Mouse (Mus musculus) ovary, adult 18-20 months (tissue): Measurements from ENCODE around the gene Ctdnep1.
A peak's percentile ranks its signal among the peaks of the same experiment; 100 is the strongest.

Experiments used
- DNase-seq: peaks from one replicate; pipeline ENCODE4 v3.0.0; 2022; ENCODE audit warnings: low spot score, mixed read lengths

The Ctdnep1 gene

GRCm38 (mm10) chr11:70029130-70029801 is 48.3 kb downstream of the Ctdnep1 start:
- peak; percentile 65 for DNase-seq

- no peak for DNase-seq
Measured at GRCm38 (mm10) chr11:70029829-70030550, 49.0 kb downstream of the Ctdnep1 start.

GRCm38 (mm10) chr11:70030651-70031320 is 49.8 kb downstream of the Ctdnep1 start:
- DNase-seq = no peak

GRCm38 (mm10) chr11:70031321-70031670 is 50.3 kb downstream of the Ctdnep1 start:
- DNase-seq = no peak

- no peak for DNase-seq
Measured at GRCm38 (mm10) chr11:70038174-70038573, 57.2 kb downstream of the Ctdnep1 start.

GRCm38 (mm10) chr11:70039631-70040030 is 58.7 kb downstream of the Ctdnep1 start:
- DNase-seq = no peak

- DNase-seq = no peak
Measured at GRCm38 (mm10) chr11:70040184-70040583, 59.2 kb downstream of the Ctdnep1 start.
